Mouse (Mus musculus) lung, postnatal 0 days (tissue): ENCODE measurements around the gene Anks1.

Experiments
- CTCF ChIP-seq: IDR thresholded peaks from 2 replicates; pipeline ENCODE4 v1.5.1; 2016; ENCODE audit warnings: antibody characterized with exemption, mild to moderate bottlenecking
- EP300 ChIP-seq: IDR thresholded peaks from 2 replicates; pipeline ENCODE4 v1.6.1; 2016; ENCODE audit warnings: antibody characterized with exemption, mild to moderate bottlenecking, control low read depth

GRCm38 (mm10) chr17:27942131-27942530, 33.0 kb downstream of the Anks1 start:
- TF ChIP-seq CTCF (no peak), EP300 (no peak)
